Mouse (Mus musculus) thymus, postnatal 25 days (tissue): ENCODE measurements around the gene Lrfn2.

Experiments used
- DNase-seq: peaks from one replicate; pipeline ENCODE4 v3.0.0; 2022

The Lrfn2 gene

GRCm38 (mm10) chr17:48971296-48971695 is 39.1 kb downstream of the Lrfn2 start:
- no peak for DNase-seq

GRCm38 (mm10) chr17:48972866-48973265 is 40.7 kb downstream of the Lrfn2 start:
- no peak for DNase-seq

- DNase-seq: no peak
Observed at GRCm38 (mm10) chr17:48973394-48973793, 41.2 kb downstream of the Lrfn2 start.

GRCm38 (mm10) chr17:48975055-48975454 is 42.9 kb downstream of the Lrfn2 start:
- no peak for DNase-seq

GRCm38 (mm10) chr17:48976611-48977022 is 44.4 kb downstream of the Lrfn2 start:
- DNase-seq: no peak

- DNase-seq: no peak
Observed at GRCm38 (mm10) chr17:48995256-48995993, 63.2 kb downstream of the Lrfn2 start.

GRCm38 (mm10) chr17:48999463-49000227 is 67.5 kb downstream of the Lrfn2 start:
- no peak for DNase-seq

GRCm38 (mm10) chr17:49009384-49010073 is 77.3 kb downstream of the Lrfn2 start:
- DNase-seq: no peak

- DNase-seq: no peak
Observed at GRCm38 (mm10) chr17:49013876-49014600, 81.9 kb downstream of the Lrfn2 start.

GRCm38 (mm10) chr17:49015368-49015767 is 83.2 kb downstream of the Lrfn2 start:
- DNase-seq: no peak

- DNase-seq: no peak
Observed at GRCm38 (mm10) chr17:49016229-49016628, 84.0 kb downstream of the Lrfn2 start.

- no peak for DNase-seq
Observed at GRCm38 (mm10) chr17:49017438-49018415, 85.5 kb downstream of the Lrfn2 start.

GRCm38 (mm10) chr17:49018774-49019488 is 86.8 kb downstream of the Lrfn2 start:
- no peak for DNase-seq

GRCm38 (mm10) chr17:49029556-49030268 is 97.5 kb downstream of the Lrfn2 start:
- DNase-seq: peak; percentile 62

GRCm38 (mm10) chr17:49030269-49030615 is 98.1 kb downstream of the Lrfn2 start:
- DNase-seq: no peak

GRCm38 (mm10) chr17:49030841-49031240 is 98.7 kb downstream of the Lrfn2 start:
- no peak for DNase-seq

GRCm38 (mm10) chr17:49031790-49032189 is 99.6 kb downstream of the Lrfn2 start:
- no peak for DNase-seq

- no peak for DNase-seq
Observed at GRCm38 (mm10) chr17:49033276-49033675, 101.1 kb downstream of the Lrfn2 start.

GRCm38 (mm10) chr17:49033686-49034250 is 101.6 kb downstream of the Lrfn2 start:
- no peak for DNase-seq

- no peak for DNase-seq
Observed at GRCm38 (mm10) chr17:49035052-49035451, 102.9 kb downstream of the Lrfn2 start.
